Mouse (Mus musculus) brown adipose tissue, adult 24 weeks (tissue): ENCODE results near the gene Zfp296. TPM values are rescaled to one million over a fixed set of nuclear protein-coding genes. Genes with fewer than 3 reads are reported as not detected.
A peak's percentile ranks its signal among the peaks of the same experiment; 100 is the strongest.

Source experiments
- H3K27ac ChIP-seq: fragments of 200-500 bp; replicated peaks from 2 replicates; pipeline ENCODE4 v1.5.1; 2012; ENCODE audit warnings: low read depth, mild to moderate bottlenecking, low read length
- H3K4me1 ChIP-seq: fragments of 200-500 bp; 2 replicates; pipeline ENCODE4 v1.6.1; 2012; ENCODE audit warnings: low read length, mixed read lengths; ENCODE audit not compliant: control insufficient read depth, insufficient read depth, insufficient read length
- H3K4me3 ChIP-seq: fragments of 200-500 bp; 2 replicates; pipeline ENCODE4 v1.5.1; 2012; ENCODE audit warnings: low read depth, mild to moderate bottlenecking, low read length, moderate library complexity; ENCODE audit not compliant: insufficient read depth
- polyA plus RNA-seq: library from polyadenylated mRNA; stranded (reverse); fragments of >200 nt; gene quantifications from 2 replicates; pipeline ENCODE4 v1.2.4, GENCODE M21; 2012; ENCODE audit not compliant: missing spikeins, insufficient read depth, insufficient read length

The Zfp296 gene
- polyA plus RNA-seq, 1 experiment, result 0.67 TPM

DNA sequence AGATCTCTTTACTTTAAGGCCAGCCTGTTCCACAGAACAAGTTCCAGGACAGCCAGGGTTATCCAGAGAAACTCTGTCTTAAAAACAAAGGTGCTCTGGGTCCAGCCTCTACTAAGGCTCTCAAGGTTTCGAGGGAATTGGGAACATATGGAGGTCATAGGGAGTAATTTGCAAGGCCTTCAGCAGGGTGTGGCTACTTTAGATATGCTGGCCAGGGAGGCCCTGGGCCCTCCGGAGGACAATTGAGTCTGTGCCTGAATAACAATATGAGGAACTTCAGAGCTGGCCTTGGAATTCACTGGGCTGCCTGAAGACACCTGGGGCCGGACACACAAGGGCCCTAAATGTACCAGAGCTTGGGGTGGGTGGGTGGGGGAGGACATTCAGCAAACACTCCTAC is 1.5 kb upstream of the Zfp296 start:
- Histone ChIP-seq H3K4me3 (no peak overlapping the region), H3K4me1 (peaks cover 7% of the 10 kb centered on the region; the same call in 1 of the 2 replicates), H3K27ac (no peak overlapping the region)

DNA sequence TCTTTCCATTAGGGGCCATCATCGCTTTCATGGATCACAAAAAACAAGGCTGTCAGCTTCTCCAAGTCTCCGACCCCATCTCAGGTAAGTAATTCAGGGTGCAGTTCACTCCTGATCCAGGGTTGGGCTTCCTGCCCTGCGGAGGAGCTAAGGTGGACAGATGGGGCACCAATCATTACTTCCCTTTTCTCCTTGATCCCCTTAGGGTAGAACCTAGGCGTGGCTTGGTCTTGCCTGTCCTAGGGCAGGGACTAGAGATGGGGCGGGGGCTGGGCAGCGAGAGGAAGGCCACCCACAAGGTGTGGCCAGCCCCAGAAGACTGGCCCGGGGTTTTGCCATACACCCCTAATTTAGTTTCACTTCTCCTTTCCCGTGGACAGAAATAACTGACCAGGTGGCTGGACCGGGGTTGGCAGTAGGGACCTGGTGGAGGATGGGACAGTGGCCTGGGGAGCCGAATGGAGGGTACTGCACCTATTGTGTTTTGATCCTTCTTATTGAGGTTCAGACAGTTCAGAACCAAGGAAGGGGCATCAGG is 859 bp downstream of the Zfp296 start:
- H3K4me3 ChIP-seq, result peak overlapping the region; percentile 70
- H3K27ac ChIP-seq, result no peak overlapping the region
- H3K4me1 ChIP-seq, result peaks cover 2% of the 10 kb centered on the region; the same call in 1 of the 2 replicates

DNA sequence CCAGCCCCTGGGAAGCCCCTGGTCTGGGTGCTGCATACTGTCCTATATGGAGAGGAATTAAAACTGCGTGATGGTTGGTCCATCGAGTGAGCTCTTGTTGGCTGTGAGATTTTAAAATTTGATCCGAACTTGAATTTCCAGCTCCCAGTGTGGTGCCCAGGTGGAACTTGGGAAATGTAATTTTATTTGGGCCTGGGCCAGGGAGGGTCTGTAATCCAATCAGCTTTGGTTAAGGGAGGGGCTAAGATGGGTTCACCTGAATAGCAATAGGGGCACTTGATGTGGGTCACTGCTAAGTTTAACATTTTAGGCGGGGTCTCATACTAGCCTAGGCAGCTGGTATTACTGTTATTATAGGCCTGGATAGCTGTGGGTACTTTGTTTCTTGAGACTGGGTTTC is 1.3 kb downstream of the Zfp296 start:
- Histone ChIP-seq H3K4me3 (peak overlapping the region; percentile 70; the same call in 1 of the 2 replicates), H3K27ac (no peak overlapping the region), H3K4me1 (peaks cover 2% of the 10 kb centered on the region; the same call in 1 of the 2 replicates)

- Histone ChIP-seq H3K4me3 (no peak overlapping the region), H3K4me1 (peaks cover 2% of the 10 kb centered on the region; the same call in 1 of the 2 replicates), H3K27ac (no peak overlapping the region)
These were observed 2.7 kb downstream of the Zfp296 start for GRCm38 (mm10) chr7:19579751-19580150.

DNA sequence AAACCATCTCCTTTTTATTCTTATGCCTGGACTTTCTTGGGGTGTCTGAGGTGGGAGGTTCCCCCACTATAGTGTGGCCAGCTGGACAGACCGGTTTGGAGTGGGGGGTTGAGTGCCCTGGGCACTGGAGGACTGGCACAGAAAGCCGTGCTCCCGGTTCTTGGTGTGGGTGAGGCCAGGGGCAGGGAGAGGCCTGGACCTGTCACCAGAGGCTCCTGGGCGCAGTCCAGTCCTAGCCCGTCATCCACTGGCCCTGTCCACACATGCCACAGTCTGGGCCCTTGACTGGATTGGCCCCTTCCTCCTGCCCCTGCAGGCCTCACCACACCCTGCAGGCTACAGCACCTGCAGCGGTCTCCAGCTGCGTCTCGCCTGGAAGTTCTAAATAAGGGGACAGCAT is 3.5 kb downstream of the Zfp296 start:
- peaks cover 2% of the 10 kb centered on the region; the same call in 1 of the 2 replicates for H3K4me1 ChIP-seq
- H3K4me3 ChIP-seq, result no peak overlapping the region
- H3K27ac ChIP-seq, result no peak overlapping the region

DNA sequence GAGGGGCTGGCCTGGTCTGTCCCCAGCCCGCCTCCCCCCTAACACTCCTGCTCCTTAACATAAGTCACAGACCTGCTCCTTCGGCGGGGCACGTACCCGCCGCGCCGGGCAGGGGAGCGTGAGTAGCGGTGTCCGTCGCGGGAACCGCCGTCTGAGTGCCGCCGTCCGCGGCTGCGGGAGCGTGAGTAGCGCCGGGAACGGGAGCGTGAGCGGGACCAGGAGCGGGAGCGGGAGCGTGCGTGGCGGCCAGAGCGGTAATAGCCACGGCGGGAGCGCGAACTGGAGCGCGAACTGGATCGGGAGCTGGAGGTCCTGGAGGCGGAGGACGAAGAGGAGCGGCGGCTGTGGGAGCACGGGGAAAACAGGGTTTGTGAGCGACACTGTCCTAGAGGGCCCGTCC is 9.2 kb downstream of the Zfp296 start:
- Histone ChIP-seq H3K27ac (no peak overlapping the region), H3K4me3 (no peak overlapping the region), H3K4me1 (no peaks in the 10 kb centered on the region)

DNA sequence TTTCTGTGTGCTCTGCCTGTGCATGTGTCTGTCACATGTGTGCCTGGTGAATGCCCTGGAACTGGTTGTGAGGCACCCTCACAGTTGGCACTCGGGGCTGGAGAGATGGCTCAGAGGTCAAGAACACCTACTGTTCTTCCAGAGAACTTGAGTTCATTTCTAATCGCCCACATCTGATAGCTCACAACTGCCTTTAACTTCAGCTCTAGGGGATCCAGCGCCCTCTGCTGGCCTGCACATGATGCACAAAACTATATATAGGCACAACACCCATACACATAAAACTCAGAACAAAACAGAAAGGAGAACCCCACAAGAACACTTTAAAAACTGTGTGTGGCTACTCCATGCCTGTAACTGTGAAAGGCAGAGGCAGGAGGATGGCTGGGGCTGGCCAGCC is 12.1 kb downstream of the Zfp296 start:
- no peak overlapping the region for H3K27ac ChIP-seq
- no peak overlapping the region for H3K4me3 ChIP-seq
- no peaks in the 10 kb centered on the region for H3K4me1 ChIP-seq

GRCm38 (mm10) chr7:19589917-19590316 is 12.8 kb downstream of the Zfp296 start:
- no peaks in the 10 kb centered on the region for H3K4me1 ChIP-seq
- H3K4me3 ChIP-seq, result no peak overlapping the region
- no peak overlapping the region for H3K27ac ChIP-seq

- H3K4me1 ChIP-seq, result no peaks in the 10 kb centered on the region
- H3K27ac ChIP-seq, result no peak overlapping the region
- H3K4me3 ChIP-seq, result no peak overlapping the region
These were observed 16.1 kb downstream of the Zfp296 start for GRCm38 (mm10) chr7:19593061-19593730.

- Histone ChIP-seq H3K27ac (no peak overlapping the region), H3K4me3 (no peak overlapping the region), H3K4me1 (peaks cover 12% of the 10 kb centered on the region)
These were observed 23.5 kb downstream of the Zfp296 start for GRCm38 (mm10) chr7:19600562-19600961.

DNA sequence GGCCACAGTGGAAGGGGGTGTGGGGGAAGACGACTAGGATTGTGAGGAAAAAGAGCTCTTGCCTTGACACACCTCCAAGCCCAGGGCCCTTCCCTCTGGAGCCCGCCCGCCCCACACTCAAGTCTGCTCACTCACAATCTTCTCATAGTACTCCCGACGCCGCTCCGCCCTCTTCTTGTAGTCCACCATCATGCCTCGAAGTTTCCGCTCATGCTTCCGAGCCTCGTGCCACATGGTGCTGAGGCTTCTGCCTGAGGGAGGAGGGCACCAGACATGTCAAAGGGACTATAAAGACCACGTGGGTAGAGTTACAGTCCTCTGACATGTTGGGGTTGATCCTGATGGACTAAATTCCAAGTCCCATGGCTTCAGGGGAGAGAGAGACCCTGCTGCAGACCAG is 26.0 kb downstream of the Zfp296 start:
- no peak overlapping the region for H3K27ac ChIP-seq
- H3K4me1 ChIP-seq, result peaks cover 12% of the 10 kb centered on the region
- peak overlapping the region; percentile 89; the same call in 1 of the 2 replicates for H3K4me3 ChIP-seq

GRCm38 (mm10) chr7:19603849-19604605 is 26.9 kb downstream of the Zfp296 start, which contains the start of gene Clasrp:
Gene Clasrp (minus strand): TSS chr7:19604486.
- H3K4me1 ChIP-seq, result peaks cover 12% of the 10 kb centered on the region
- H3K27ac ChIP-seq, result peak within 1 kb of the TSS; percentile 42; the same call in 1 of the 2 replicates
- peak within 1 kb of the TSS; percentile 89 for H3K4me3 ChIP-seq

DNA sequence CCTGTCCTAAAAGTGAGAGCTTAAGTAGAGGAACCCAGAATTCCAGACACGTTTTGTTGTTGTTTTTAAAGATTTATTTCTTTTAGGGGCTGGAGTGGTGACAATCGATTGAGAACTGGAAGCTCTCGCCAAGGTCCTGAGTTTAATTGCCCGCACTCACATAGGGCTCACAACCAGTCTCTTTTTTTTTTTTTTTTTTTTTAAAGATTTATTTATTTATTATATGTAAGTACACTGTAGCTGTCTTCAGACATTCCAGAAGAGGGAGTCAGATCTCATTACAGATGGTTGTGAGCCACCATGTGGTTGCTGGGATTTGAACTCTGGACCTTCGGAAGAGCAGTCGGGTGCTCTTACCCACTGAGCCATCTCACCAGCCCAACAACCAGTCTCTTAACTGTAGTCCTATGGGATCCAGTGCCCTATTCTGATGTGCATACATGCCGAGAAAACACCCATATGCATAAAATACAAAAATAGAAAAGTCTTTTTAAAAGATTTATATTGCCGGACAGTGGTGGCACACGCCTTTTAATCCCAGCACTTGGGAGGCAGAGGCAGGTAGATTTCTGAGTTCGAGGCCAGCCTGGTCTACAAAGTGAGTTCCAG is 27.6 kb downstream of the Zfp296 start:
- 0 out of 2 replicates have a peak overlapping the region, but pooled peaks have one; percentile 25 for H3K27ac ChIP-seq
- peak overlapping the region; percentile 42 for H3K4me3 ChIP-seq
- H3K4me1 ChIP-seq, result peaks cover 12% of the 10 kb centered on the region

GRCm38 (mm10) chr7:19607291-19607690 is 30.2 kb downstream of the Zfp296 start:
- no peak overlapping the region for H3K27ac ChIP-seq
- H3K4me3 ChIP-seq, result no peak overlapping the region
- H3K4me1 ChIP-seq, result peaks cover 12% of the 10 kb centered on the region
